Mouse (Mus musculus) brain, embryonic 14.5 days (tissue): ENCODE results near the gene Rnpep. TPM values are rescaled to one million over a fixed set of nuclear protein-coding genes. Genes with fewer than 3 reads are reported as not detected.

Experiments used
- DNase-seq: peaks from one replicate; pipeline ENCODE4 v3.0.0-alpha.2; 2011; ENCODE audit warnings: low read depth
- CTCF ChIP-seq: fragments of 200-500 bp; IDR thresholded peaks from 2 replicates; pipeline ENCODE4 v1.5.1; 2012; ENCODE audit warnings: inconsistent platforms, mild to moderate bottlenecking, moderate library complexity, borderline replicate concordance; ENCODE audit not compliant: insufficient read depth, insufficient read length; ENCODE audit errors: extremely low read depth
- POLR2A ChIP-seq: fragments of 200-500 bp; IDR thresholded peaks from 2 replicates; pipeline ENCODE4 v1.6.1; 2012; ENCODE audit warnings: mild to moderate bottlenecking, inconsistent platforms, borderline replicate concordance; ENCODE audit not compliant: poor library complexity, insufficient read depth, insufficient read length, severe bottlenecking; ENCODE audit errors: extremely low read depth
- polyA plus RNA-seq: library from polyadenylated mRNA; depleted of rRNA; stranded (reverse); fragments of >200 nt; gene quantifications from 2 replicates; pipeline ENCODE4 v1.2.3, GENCODE M21; 2012

Gene Rnpep
- polyA plus RNA-seq, 1 experiment: 54.0 TPM

DNA sequence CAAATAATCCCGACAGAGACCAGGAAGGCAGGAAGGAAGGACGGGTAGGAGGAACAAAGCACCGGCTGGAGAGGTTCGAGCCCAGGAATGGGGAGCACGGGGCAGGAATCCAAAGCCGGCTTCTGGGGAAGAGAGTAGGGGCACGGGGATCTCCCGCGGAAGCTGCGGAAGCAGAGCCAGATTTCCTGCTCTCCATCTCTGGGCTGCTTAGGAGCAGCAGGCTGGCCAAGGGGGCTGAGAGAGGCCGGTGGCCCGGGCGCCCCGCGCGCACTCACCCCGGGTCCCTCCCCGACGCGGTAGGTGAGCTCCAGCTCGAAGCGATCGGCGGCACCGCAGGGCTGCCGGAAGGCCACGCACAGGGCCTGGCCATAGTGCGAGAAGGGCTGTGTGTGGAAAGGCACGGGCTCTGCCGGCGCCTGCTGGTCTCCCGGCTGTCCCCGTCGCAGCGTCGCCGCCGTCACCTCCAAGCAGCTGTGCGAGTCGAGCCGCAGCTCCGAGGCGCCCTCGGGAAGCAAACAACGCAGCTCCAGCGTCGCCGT, 528 bp downstream of the Rnpep start:
- DNase-seq: peak; percentile 82
- no peak for TF ChIP-seq CTCF
- no peak for TF ChIP-seq POLR2A

DNA sequence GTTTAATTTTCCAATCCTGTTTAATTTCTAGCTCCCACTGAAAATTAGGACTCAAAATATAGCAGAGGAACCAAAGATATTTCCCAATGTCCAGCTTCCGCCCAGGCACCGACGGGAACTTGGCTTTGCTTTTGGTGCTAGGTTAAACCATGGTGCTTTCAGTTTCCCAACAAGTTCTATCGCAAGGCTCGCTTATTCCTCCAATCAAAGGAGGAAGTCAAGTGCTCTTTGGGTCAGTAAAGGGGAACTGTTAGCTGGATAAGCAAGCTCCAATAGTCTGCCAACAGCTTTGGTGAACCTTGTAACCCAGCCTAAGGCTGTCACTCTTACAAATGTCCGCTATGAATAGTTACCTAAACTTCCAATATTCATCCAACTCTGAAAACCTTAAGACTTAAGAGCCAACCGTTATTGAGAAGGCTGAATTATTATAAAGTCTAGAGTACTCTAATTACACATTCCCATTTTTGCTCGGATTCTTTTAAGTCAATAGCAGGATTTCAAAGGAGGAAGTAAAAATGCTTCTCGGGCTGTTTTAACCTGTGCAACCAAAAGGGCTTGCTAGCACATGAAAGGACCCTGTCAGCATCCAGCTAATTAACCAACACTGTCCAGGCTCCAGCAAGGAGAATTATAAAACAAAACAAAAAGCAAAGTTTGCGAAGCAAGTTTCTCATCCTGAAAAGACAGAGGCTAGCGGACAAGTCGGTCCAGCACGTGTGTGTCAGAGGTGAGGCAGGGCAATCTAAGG, 1.2 kb downstream of the Rnpep start:
- peak; percentile 44 for DNase-seq
- TF ChIP-seq CTCF: no peak
- TF ChIP-seq POLR2A: no peak

DNA sequence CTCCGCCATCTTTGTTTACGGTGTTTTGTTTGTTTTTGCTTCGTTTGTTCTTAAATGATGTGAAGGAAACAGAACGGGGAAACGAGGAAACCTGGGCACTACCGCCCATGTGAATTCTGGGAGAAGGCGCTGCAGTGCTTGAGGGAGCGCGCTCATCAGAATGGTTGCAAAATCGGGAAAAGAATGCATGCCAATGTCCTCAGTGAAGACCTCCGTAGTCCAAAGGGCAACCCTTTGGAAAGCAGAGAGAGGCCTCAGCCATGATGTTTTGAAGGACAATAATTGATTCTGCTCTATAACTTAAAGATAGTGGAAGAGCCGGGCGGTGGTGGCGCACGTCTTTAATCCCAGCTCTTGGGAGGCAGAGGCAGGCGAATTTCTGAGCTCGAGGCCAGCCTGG, 2.0 kb downstream of the Rnpep start:
- DNase-seq: no peak
- no peak for TF ChIP-seq POLR2A
- no peak for TF ChIP-seq CTCF

DNA sequence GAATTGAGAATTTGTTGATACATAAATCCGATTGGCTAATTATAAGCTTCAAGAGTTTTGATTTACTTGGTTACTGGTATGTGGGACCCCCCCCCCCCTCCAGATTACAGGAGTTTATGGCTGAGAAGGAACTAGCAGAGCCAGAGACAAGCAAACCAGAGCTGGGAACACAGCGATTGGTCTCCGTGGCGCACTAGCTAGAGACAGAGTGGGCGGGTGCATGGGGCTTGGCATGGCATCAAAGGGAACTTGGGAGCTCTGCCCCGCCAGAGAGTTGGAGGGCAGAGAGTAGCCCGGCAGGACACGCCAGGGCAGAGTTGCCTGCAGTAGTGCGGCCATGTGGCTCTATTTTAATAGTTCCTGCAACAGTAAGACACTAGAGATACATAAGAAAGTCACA, 3.2 kb downstream of the Rnpep start:
- TF ChIP-seq CTCF: no peak
- no peak for TF ChIP-seq POLR2A
- DNase-seq: peak; percentile 81

DNA sequence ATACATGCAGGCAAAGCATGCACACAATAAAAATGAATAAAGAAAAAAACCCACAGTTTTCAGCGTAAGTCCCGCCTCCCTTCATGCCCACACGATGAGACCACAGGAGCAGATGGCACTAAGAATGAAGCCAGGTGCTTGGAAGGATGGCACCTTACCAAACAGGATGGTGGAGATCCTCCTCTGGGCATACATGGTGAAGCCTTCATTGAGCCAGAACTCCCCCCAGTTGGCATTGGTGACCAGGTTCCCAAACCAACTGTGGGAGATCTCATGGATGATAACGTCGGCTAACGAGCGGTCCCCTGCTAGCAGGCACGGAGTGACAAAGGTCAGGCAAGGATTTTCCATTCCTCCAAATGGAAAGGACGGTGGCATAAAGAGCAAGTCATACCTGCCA, 12.5 kb downstream of the Rnpep start:
- no peak for DNase-seq
- no peak for TF ChIP-seq CTCF
- no peak for TF ChIP-seq POLR2A

DNA sequence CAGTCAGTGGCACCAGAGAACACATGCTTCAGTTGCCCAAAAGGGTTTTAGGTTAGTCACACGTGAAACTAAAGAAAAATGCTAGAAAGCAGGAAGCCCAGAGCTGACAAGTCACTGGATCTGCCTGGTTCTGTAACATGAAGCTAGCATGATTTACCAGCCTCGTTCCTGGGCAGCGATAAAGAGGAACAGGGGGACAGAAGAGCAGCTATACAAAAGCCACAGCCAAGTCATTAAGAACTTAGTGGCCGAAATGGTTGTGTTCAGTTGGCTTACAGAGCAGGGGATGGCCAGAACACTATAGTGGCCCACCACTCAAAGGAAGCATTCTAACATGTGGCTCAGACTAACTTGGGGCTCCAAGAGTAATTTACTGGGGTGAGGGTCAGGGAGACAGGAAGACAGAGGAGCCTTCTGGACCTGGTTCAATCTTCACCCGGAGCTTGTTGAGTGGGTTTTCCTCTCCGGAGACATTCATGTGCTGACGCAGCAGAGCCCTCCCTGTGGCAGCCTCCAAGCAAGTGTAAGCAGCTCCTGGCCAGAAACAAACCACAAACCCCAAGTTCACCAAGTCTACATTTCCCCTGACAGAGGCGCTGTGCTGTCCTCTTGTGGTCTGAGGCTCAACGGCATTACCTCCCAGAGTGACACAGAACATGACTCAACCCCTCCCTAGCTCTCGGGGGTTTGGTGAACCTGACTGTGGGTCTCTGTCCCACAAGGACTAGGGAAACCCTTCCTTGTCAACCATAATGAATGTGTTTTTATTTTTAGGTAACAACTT, 16.0 kb downstream of the Rnpep start:
- TF ChIP-seq POLR2A (no peak), CTCF (no peak)
- DNase-seq: no peak

DNA sequence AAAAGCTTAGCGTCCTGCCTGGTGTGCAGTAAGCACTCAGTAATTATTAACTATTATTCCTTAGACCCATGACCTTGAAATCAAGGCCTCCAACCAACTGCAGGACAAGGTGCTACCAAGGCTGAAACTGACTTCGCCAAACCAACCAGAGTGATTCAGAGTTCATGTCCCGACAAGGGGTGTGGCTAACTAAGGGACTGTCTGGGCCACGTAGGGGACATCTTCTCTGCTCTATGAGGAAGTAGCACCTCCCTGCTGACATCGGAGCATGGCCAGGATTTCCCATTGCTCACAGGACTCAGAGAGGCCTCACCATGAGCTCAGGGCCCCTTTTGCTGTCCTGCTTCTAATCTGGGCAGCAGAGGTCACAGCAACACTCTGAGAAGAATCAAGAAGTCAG, 18.1 kb downstream of the Rnpep start:
- no peak for DNase-seq

DNA sequence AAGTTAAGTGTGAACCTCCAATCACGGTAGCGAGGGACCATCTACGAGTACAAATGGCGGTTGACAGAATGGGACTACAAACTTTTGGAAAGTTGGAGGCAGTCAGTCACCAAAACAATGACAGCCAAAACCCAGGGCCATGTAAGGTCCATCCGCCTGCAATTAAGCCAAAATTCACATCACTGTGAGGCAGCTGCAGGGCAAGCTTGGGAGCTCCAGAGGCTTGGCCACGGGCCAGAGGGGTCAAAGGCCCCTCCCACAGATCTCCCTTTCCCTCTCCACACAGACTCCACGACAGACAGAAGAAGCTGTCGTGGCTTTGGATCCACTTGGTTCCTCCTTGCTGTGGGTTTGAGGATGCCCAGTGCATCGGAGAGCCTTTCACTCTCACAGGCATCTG, 20.6 kb downstream of the Rnpep start:
- DNase-seq: no peak
- TF ChIP-seq CTCF (no peak), POLR2A (no peak)

More for the DNA sequence above, 18.1 kb downstream of the Rnpep start:
- no peak for TF ChIP-seq POLR2A
- TF ChIP-seq CTCF: no peak

DNA sequence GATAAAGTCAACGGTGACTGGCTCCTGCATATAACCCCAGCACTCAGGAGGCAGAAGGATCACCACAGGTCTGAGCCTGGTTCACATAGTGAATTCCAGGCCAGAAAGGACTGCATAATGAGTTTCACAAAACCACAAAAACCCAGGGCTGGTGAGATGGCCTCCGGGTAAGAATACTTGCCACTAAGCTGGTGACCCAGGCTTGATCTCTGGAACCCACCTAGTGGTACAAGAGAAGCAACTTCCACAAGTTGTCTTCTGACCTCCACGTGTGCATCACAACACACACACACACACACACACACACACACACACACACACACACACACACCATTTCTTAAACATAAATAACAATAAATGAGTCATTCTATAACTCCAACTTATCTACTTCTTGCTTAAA, 21.6 kb downstream of the Rnpep start:
- TF ChIP-seq POLR2A: no peak
- no peak for TF ChIP-seq CTCF

DNA sequence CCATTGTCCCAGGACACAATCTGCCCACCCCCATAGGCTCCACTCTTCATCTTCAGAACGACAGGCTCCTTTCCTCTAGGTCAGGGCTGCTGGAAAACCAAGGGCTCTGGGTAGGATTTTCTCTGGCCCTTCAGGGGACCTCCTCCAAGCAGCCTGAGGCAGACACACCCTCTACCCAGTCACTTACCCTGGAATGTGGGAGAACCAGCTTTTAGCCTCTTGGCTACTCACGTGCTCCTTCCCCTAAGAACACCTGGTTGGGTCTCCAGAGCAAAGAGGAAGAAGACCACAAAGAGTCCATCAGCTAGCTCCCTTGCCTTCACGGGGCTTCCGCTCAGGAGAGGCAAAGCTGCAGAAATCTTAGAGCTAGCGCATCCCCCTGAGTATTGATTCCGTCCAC, 23.0 kb downstream of the Rnpep start:
- TF ChIP-seq CTCF: no peak
- no peak for TF ChIP-seq POLR2A
- no peak for DNase-seq

More for the DNA sequence above, 21.6 kb downstream of the Rnpep start:
- DNase-seq: no peak

DNA sequence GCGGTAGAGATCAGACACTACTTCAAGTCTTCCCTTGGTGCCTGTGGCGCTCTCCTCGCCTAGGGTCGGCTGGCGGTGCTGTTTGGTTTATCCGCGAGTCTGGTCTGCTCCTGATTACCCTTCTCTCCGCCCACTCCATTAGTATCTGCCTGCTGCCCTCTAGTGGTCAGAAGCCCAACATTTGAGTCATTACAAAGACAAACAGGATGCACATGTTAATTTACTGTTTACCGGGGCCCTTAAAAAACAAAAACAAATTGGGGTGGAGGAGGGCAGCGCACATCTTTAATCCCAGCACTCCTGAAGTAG, 24.8 kb downstream of the Rnpep start:
- TF ChIP-seq CTCF (peak; percentile 78; the same call in 1 of the 2 replicates), POLR2A (no peak)
- DNase-seq: peak; percentile 94
